8 mouse cellular contexts compared by ENCODE assay signal in the genomic region with DNA sequence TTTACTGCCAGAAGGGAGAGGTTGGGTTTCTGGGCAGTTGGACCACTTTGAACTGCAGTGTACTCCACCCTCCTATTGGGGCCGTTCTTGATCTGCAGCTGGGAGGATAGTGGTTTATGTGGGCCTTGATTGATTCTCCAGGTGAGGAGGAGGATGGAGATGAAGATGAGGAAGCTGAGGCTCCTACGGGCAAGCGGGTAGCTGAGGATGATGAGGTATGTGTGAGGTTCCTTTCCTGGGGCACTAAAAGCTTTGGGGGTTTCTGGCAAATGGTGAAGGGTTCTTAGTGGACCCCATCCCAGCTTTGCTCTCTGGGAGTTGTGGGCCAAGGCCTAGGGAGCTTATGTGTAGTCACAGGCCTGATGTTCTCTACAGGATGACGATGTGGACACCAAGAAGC. TPM values are rescaled to one million over a fixed set of nuclear protein-coding genes. Genes with fewer than 3 reads are reported as not detected.
DNase-seq lines count a peak whose midpoint lies in the region; ATAC-seq and TF ChIP-seq lines count a peak whose summit lies in the region.

No protein-coding gene starts in this region.

- peak overlapping the region; percentile 99 for H3K4me3 ChIP-seq in heart, embryonic 10.5 days
- H3K4me3 ChIP-seq in E14TG2a.4 (replicated peaks; ENCODE audit: low read length) = peak overlapping the region; percentile 99
- H3K4me3 ChIP-seq in forebrain, postnatal 0 days (ENCODE audit: low read depth, low read length) = peak overlapping the region; percentile 92

- peak overlapping the region; percentile 95; the same call in 1 of the 2 replicates for H3K27ac ChIP-seq in heart, embryonic 10.5 days
- H3K27ac ChIP-seq in forebrain, postnatal 0 days (ENCODE audit: low read depth, low read length) = no peak overlapping the region

- WGBS in heart, embryonic 10.5 days = 69% methylated on average over 4 of the region's 4 CpGs
- WGBS in forebrain, postnatal 0 days = 33% methylated on average over 4 of the region's 4 CpGs

- DNase-seq in heart, embryonic 10.5 days (ENCODE audit: low spot score) = no peak
- DNase-seq in heart, postnatal 25 days (ENCODE audit: low spot score) = no peak
- DNase-seq in forebrain, postnatal 0 days = no peak
- DNase-seq in mesoderm, embryonic 11.5 days (ENCODE audit: low read depth, low spot score) = peak; percentile 33
- DNase-seq in gastrocnemius, adult 8-10 months (ENCODE audit: low spot score in 2 of 2) = no peak

- H3K9ac ChIP-seq in forebrain, postnatal 0 days = peak overlapping the region; percentile 99; the same call in 1 of the 2 replicates

- peaks cover 47% of the 10 kb centered on the region for H3K4me1 ChIP-seq in heart, embryonic 10.5 days
- peaks cover 41% of the 10 kb centered on the region for H3K4me1 ChIP-seq in E14TG2a.4 (replicated peaks; ENCODE audit: low read depth, low read length)
- H3K4me1 ChIP-seq in forebrain, postnatal 0 days (ENCODE audit: insufficient read depth) = peaks cover 13% of the 10 kb centered on the region; the same call in 1 of the 2 replicates

- no peak for ATAC-seq in forebrain, postnatal 0 days
- no peak for ATAC-seq in monocyte, adult 5-6 weeks (replicated peaks; ENCODE audit: insufficient number of reproducible peaks, low FRiP score, low TSS enrichment, poor library complexity, severe bottlenecking)
- no peak for ATAC-seq in granulocyte monocyte progenitor cell, adult 5-6 weeks (replicated peaks; ENCODE audit: poor library complexity, severe bottlenecking)

- H3K36me3 ChIP-seq in heart, embryonic 10.5 days = peaks cover 40% of the 10 kb centered on the region
- H3K36me3 ChIP-seq in E14TG2a.4 (ENCODE audit: insufficient read depth, low read length) = peaks cover 37% of the 10 kb centered on the region
- peaks cover 13% of the 10 kb centered on the region for H3K36me3 ChIP-seq in forebrain, postnatal 0 days (ENCODE audit: insufficient read depth)

- H3K9me3 ChIP-seq in heart, embryonic 10.5 days = no peaks in the 10 kb centered on the region
- H3K9me3 ChIP-seq in E14TG2a.4 (ENCODE audit: low read length) = no peaks in the 10 kb centered on the region
- H3K9me3 ChIP-seq in forebrain, postnatal 0 days (ENCODE audit: low read length) = no peaks in the 10 kb centered on the region

- intact Hi-C loops in heart, postnatal 25 days (cut with DNase I) = loop anchor here (5.0 kb wide), 1 partner anchor 57 kb away; no protein-coding TSS in a partner anchor

- peak overlapping the region; percentile 69 for H3K4me2 ChIP-seq in forebrain, postnatal 0 days (ENCODE audit: low read depth)

- TF ChIP-seq CTCF in E14TG2a.4 (conservative IDR thresholded peaks at IDR 0.05; ENCODE audit: low read length) = no peak
- TF ChIP-seq CTCF in forebrain, postnatal 0 days (IDR thresholded peaks at IDR 0.05; ENCODE audit: low read depth) = no peak

- H3K27me3 ChIP-seq in heart, embryonic 10.5 days (ENCODE audit: insufficient read depth, poor library complexity, severe bottlenecking) = no peaks in the 10 kb centered on the region
- no peaks in the 10 kb centered on the region for H3K27me3 ChIP-seq in E14TG2a.4 (ENCODE audit: insufficient read depth, low read length)
- no peaks in the 10 kb centered on the region for H3K27me3 ChIP-seq in forebrain, postnatal 0 days (ENCODE audit: insufficient read depth, low read length)

RNA-seq across cellular contexts. Expression of a gene that starts 3.1 kb away (rescaled TPM):
- polyA plus RNA-seq in heart, embryonic 10.5 days (2016; fragmentation: Nextera tagmentation; extraction: Ambion mirVana) = 1,013 and 1,650 TPM in 2 replicates
- total RNA-seq in heart, postnatal 25 days (2021) = 100 to 1,000 TPM; 231 to 265 TPM
- 1,921 and 1,968 TPM in 2 replicates for total RNA-seq in forebrain, postnatal 0 days (2014; rRNA removed)
- 1,724 and 1,908 TPM in 2 replicates for polyA plus RNA-seq in forebrain, postnatal 0 days (2015; fragmentation: Nextera tagmentation; extraction: Ambion mirVana)
- total RNA-seq in monocyte, adult 5-6 weeks (2017) = 2,048 to 2,960 TPM (median 2,606 TPM) in 3 replicates
- total RNA-seq in gastrocnemius, adult 8-10 months (2022) = 10 to 100 TPM; 50.9 to 76.9 (median 67.7) TPM
- total RNA-seq in granulocyte monocyte progenitor cell, adult 5-6 weeks (2014; fragmentation: Nextera tagmentation) = 3,814 and 3,953 TPM in 2 replicates
- total RNA-seq in granulocyte monocyte progenitor cell, adult 5-6 weeks (2017) = 7,771 and 8,789 TPM in 2 replicates

RNA-seq across cellular contexts. Expression of a gene that starts 52.8 kb away (rescaled TPM):
- polyA plus RNA-seq in heart, embryonic 10.5 days (2016; fragmentation: Nextera tagmentation; extraction: Ambion mirVana) = 69.7 and 73.6 TPM in 2 replicates
- 10 to 100 TPM; 43.5 to 45.6 TPM for total RNA-seq in heart, postnatal 25 days (2021)
- 44.9 and 59.0 TPM in 2 replicates for total RNA-seq in forebrain, postnatal 0 days (2014; rRNA removed)
- 110 and 116 TPM in 2 replicates for polyA plus RNA-seq in forebrain, postnatal 0 days (2015; fragmentation: Nextera tagmentation; extraction: Ambion mirVana)
- 3.1 to 7.8 TPM (median 4.1 TPM) in 3 replicates for total RNA-seq in monocyte, adult 5-6 weeks (2017)
- 10 to 100 TPM; 24.5 to 33.4 (median 26.8) TPM for total RNA-seq in gastrocnemius, adult 8-10 months (2022)
- total RNA-seq in granulocyte monocyte progenitor cell, adult 5-6 weeks (2014; fragmentation: Nextera tagmentation) = 57.7 and 68.0 TPM in 2 replicates
- total RNA-seq in granulocyte monocyte progenitor cell, adult 5-6 weeks (2017) = 32.0 and 33.0 TPM in 2 replicates

RNA-seq across cellular contexts. Expression of a gene that starts 53.1 kb away (rescaled TPM):
- 41.3 and 45.9 TPM in 2 replicates for polyA plus RNA-seq in heart, embryonic 10.5 days (2016; fragmentation: Nextera tagmentation; extraction: Ambion mirVana)
- total RNA-seq in heart, postnatal 25 days (2021) = 10 to 100 TPM; 10.1 TPM
- 37.6 and 40.3 TPM in 2 replicates for total RNA-seq in forebrain, postnatal 0 days (2014; rRNA removed)
- 54.3 and 54.7 TPM in 2 replicates for polyA plus RNA-seq in forebrain, postnatal 0 days (2015; fragmentation: Nextera tagmentation; extraction: Ambion mirVana)
- 5.7 to 10.7 TPM (median 8.9 TPM) in 3 replicates for total RNA-seq in monocyte, adult 5-6 weeks (2017)
- 10 to 100 TPM in 3 of 4 experiments, 1 to 10 TPM in 1; 9.6 to 10.5 (median 10.3) TPM for total RNA-seq in gastrocnemius, adult 8-10 months (2022)
- total RNA-seq in granulocyte monocyte progenitor cell, adult 5-6 weeks (2014; fragmentation: Nextera tagmentation) = 22.1 and 29.3 TPM in 2 replicates
- total RNA-seq in granulocyte monocyte progenitor cell, adult 5-6 weeks (2017) = 19.9 and 24.2 TPM in 2 replicates
